Mouse (Mus musculus): ENCODE results near the gene Vkorc1l1.

- TF ChIP-seq CTCF (IDR thresholded peaks at IDR 0.05; ENCODE audit: extremely low read depth, insufficient read length, insufficient replicate concordance, low read depth, low read length) (no peak), POLR2A (IDR thresholded peaks at IDR 0.05; ENCODE audit: low read depth, low read length) (no peak)
These were observed 32.6 kb upstream of the Vkorc1l1 start for GRCm38 (mm10) chr5:129909147-129909546.

All from small intestine, adult 2 months (tissue).